Mouse (Mus musculus): Measurements from ENCODE around the gene Mad2l1bp.
A peak's percentile ranks its signal among the peaks of the same experiment; 100 is the strongest.

The Mad2l1bp gene

GRCm38 (mm10) chr17:46152847-46153782 lies at the start of gene Mad2l1bp:
TSS of gene Mad2l1bp (minus strand) at chr17:46153553.
- DNase-seq, result peak; percentile 79

DNA sequence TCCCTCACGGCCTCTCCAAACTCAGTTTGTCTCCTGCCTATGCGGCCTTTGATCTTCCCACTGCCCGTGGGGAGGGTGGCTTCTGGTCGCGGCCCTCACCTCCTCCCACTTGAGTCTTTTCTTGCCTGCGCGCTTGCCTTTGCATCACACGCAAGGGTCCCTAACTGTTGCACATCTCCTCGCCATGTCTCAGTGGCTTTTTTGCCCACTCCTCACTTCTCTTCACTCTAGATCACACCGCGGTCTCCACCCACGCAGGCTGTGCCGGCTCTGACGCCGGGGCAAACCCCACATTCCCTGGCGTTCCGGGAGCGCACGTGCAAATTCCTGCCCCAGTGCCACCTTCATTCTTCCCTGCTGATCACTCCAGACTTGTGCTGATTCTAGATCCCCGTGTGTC lies 49.7 kb upstream of the Mad2l1bp start:
- DNase-seq, result no peak

DNA sequence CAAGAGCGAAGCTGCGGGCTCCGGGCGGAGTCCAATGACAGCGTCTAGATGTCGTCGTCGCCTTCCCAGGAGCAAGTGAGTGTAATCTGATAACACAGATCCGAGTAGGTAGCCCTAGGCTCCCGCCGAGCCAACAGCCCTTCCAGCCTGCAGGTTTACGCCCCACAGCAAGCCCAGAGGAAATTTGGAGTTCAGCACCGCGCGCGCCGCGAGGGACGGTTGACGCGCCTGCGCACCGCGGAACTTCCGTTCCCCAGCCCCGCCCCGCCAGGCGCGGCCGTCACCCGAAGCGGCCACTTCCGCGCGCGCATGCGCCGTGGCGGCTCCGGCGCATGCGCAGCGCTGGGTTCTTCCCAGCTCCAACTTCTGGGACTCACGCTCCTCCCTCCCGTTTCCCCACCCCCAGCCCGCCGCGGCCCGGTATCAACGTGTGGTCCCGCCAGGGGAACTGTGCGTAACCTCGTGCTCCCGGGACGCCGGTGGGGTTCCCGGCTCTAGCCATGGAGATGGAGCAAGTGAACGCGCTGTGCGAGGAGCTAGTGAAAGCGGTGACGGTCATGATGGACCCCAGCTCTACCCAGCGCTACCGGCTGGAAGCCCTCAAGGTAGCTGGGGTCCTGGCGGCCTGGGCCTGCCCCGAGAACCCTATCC lies 49.2 kb upstream of the Mad2l1bp start, which contains the start of the genes Polh and Xpo5:
Gene Polh (minus strand): TSS at position 225 of the 651 bp plus-strand sequence.
Gene Xpo5 (plus strand): TSS at position 362 of the 651 bp plus-strand sequence.
- peak; percentile 92 for DNase-seq

- DNase-seq, result no peak
Measured at GRCm38 (mm10) chr17:46201151-46201550, 47.8 kb upstream of the Mad2l1bp start.

DNA sequence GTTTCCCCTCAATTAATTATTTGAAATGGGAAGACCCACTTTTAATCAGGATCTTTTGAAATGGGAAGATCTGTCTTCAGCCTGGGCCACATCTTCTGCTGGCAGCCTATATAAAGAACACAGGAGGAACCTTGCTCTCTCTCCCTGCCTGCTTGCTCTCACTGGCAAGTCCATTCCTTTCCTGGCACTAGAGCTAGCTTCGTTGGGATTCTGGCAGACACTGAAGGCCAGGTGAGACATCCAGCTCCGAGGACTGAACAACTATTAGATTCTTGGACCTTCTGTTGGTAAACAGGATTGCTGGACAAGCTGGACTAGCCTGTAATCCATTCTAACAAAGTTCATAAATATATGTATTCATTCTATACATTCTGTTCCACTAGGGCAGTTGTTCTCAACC lies 35.5 kb upstream of the Mad2l1bp start:
- no peak for DNase-seq

DNA sequence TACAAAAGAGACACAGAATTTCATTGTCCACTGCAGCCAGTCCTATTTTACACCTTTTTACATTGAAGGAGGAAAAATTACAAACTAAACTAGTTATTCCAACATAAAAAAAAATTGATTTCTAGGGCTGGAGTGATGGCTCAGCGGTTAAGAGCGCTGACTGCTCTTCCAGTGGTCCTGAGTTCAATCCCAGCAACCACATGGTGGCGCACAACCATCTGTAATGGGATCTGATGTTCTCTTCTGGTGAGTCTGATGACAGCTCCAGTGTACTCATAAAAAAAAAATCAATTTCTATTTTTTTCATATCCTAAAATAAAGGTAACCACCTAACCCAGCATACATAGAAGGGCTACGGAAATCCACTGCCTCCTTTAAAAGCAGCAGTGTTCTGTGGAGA lies 28.9 kb upstream of the Mad2l1bp start:
- no peak for DNase-seq

DNA sequence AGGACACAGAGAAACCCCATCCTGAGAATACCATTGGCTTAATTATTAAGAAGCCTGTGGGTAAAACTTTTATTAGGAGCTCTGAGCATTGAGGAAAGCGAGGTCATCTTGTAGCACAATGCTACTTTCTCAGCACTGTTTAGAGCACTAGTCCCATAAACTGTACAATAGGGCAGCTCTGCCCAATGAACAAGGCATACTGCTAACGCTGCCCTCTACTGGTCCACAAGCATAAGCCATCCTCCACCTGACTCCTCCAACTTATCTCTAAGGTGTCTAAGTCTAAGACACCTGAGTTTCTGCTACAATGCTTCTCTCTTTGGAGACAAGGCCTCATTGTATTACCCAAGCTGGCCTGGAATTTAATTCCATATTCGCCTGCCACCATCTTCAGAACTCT lies 17.2 kb upstream of the Mad2l1bp start:
- no peak for DNase-seq

DNA sequence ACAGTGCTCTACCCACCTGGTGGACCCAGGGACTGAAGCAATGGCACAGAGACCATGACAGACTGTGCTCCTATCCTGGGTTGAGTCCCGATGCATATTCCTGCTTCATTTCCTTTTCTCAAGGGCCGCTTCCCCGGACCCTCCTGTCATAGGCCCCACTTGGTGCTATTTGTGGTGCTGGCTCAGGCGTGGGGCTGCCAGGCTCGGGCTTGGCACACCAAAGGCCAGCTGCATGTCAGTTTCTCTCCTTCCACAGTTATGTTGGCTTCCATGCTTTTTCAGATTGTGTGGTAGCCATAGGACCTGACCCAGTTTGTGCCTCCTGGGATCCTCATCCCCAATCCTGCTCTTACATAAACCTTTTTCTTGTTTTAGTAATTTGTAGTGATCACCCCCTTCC lies 15.4 kb upstream of the Mad2l1bp start:
- no peak for DNase-seq

GRCm38 (mm10) chr17:46168318-46168717 lies 15.0 kb upstream of the Mad2l1bp start:
- DNase-seq, result no peak

GRCm38 (mm10) chr17:46167014-46167413 lies 13.7 kb upstream of the Mad2l1bp start:
- no peak for DNase-seq

DNA sequence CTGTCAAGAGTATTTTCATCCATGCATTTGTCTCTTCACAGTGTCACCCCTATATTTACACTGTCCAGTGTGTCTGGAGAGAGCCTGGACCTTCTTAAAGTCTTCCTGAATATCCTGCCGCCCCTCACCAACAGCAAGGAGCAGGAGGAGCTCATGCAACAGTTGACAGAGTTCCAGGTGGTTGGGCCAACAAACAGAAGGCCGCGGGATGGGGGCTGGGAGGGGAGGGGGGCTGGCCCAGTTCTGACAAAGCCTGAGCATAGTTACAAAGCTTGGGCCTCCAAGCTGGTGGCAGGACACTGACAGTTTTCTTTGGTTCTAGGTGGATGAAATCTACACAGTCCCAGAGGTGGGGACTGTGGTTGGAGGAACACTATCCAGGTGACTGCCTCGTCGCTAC lies 12.9 kb upstream of the Mad2l1bp start:
- no peak for DNase-seq

GRCm38 (mm10) chr17:46165460-46165859 lies 12.1 kb upstream of the Mad2l1bp start:
- no peak for DNase-seq

- no peak for DNase-seq
Measured at GRCm38 (mm10) chr17:46164791-46165190, 11.4 kb upstream of the Mad2l1bp start.

DNA sequence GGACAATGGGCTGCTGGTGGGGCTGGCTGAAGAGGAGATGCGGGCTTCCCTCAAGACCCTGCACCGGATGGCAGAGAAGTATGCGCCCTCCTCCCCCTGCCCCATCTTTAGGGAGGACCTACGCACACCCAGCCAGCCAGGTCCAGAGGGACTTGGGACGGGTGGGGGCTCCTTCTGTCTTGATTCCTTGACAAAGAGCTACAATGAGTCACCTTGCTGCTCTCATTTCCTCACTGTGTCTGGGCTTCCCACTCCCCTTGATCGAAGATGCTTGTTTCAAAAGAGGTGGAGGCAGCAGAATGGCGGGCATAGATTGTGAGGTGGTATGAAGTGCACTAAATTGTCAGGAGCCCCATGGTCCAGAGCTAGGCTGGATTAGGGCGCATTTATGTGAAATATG lies 10.9 kb upstream of the Mad2l1bp start:
- no peak for DNase-seq

DNA sequence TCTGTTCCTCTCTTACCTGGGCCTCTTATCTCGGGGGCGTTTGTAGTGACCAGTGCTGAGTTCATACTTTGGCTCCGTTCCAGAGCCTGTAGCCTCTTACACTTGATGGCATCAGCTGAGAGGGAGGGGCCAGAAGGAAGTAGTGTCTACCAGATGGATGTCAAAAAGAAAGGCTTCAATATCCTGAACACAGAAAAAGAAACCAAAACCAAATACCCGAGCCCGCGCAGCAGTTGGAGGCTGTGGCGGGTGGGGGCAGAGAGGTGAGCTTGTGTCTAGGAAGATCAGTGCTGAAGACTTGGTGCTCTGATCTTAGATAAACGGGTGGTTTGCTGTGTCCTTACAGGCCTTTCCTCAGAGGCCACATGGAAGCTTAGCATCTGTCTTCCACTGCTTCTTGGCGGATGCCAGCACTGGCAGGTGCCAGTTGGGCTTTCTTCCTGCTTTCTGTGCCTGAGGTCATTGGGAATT lies 9.6 kb upstream of the Mad2l1bp start:
- DNase-seq, result no peak

- no peak for DNase-seq
Measured at GRCm38 (mm10) chr17:46162551-46162950, 9.2 kb upstream of the Mad2l1bp start.

- DNase-seq, result no peak
Measured at GRCm38 (mm10) chr17:46161710-46162109, 8.4 kb upstream of the Mad2l1bp start.

DNA sequence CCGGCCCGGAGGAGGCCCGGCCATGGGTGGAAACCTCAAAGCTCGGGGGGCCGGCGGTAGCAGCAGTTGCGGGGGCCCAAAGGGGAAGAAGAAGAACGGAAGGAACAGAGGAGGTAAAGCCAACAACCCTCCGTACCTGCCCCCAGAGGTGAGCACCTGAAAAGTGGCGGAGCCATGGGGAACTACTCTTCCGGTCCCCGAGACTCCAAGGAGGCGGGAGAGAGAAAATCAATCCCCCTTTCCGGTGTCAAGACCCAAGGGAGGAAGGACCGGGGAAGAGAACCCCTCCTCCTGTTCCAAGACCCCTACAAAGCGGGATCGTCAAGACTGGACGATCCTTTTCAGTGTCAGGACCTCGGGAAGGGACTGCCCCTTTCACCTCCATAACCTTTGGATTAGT lies 7.8 kb upstream of the Mad2l1bp start:
- DNase-seq, result no peak

- DNase-seq, result peak; percentile 85
Measured at GRCm38 (mm10) chr17:46160686-46161085, 7.3 kb upstream of the Mad2l1bp start, which contains the start of gene Gtpbp2. TSS of gene Gtpbp2 (plus strand) at chr17:46161032.

GRCm38 (mm10) chr17:46160090-46160662 lies 6.8 kb upstream of the Mad2l1bp start:
- DNase-seq, result peak; percentile 80

DNA sequence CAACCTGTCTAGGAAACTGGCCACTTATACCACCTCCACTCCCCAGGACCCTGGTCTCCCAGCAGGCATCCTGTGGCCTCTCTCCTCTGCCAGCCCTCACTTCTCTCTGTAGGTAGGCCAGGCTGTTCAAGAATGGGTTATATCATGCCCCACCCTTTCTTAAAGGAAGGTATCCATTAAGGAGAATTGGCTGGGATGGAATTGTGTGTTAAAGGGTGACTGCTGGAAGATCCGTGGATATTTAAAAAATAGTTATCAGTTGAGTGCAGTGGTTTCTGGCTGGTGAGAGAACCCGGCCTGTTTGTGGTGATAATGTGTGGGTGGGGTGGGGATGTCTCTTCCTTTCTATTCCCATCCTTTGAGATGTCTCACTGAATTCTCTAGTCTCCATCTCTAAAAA lies 5.9 kb upstream of the Mad2l1bp start:
- no peak for DNase-seq

DNA sequence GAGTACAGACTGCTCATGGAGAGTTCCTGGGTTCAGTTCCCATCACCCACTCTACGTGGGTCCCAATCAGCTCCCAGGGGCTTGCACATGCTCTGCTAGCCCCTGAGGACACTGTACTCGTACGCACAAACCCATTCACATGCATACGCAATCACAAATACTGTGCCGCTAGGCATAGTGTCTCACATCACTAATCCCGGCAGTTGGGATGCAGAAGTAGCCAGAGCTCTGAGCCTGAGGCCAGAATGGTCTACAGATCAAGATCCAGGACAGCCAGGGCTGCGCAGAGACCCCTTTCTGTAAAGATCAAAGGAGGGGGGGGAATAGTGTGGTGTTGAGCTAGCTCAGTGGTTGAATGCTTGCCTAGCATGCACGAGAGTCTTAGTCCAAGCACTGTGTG lies 3.8 kb upstream of the Mad2l1bp start:
- DNase-seq, result no peak

GRCm38 (mm10) chr17:46156680-46157079 lies 3.3 kb upstream of the Mad2l1bp start:
- DNase-seq, result no peak
